Mouse (Mus musculus) MEL (cell line): Measurements from ENCODE around the gene Fam107b.

ENCODE experiments used
- CTCF ChIP-seq, 3 experiments: IDR thresholded peaks in 2 of 3; conservative IDR thresholded peaks in 1 of 3; 2 replicates each; pipeline ENCODE4 v1.5.1; 2011 to 2012; ENCODE audit warnings: low read length in 3 of 3, low read depth in 2 of 3, mild to moderate bottlenecking in 2 of 3, improper control_type of control experiment in 1 of 3, inconsistent platforms in 1 of 3, mixed read lengths in 1 of 3, moderate library complexity in 1 of 3; ENCODE audit not compliant: control insufficient read depth in 1 of 3, insufficient read depth in 1 of 3, poor library complexity in 1 of 3, severe bottlenecking in 1 of 3
- EP300 ChIP-seq, 2 experiments: IDR thresholded peaks; 2 replicates each; pipeline ENCODE4 v1.6.1; 2011; ENCODE audit warnings: improper control_type of control experiment in 2 of 2, low read length in 2 of 2, low read depth in 1 of 2, mild to moderate bottlenecking in 1 of 2
- ZMIZ1 ChIP-seq: IDR thresholded peaks from 2 replicates; pipeline ENCODE4 v1.6.1; 2012; ENCODE audit warnings: low read depth, mild to moderate bottlenecking, inconsistent platforms, low read length, improper control_type of control experiment, moderate library complexity

GRCm38 (mm10) chr2:3765957-3766783, 195.9 kb downstream of the Fam107b start:
- no peak for TF ChIP-seq CTCF (IDR thresholded peaks at IDR 0.05 in 2 of 3, conservative IDR thresholded peaks at IDR 0.05 in 1 of 3; ENCODE audit: control insufficient read depth in 1 of 3, insufficient read depth in 1 of 3, low read depth in 2 of 3, low read length in 3 of 3, poor library complexity in 1 of 3, severe bottlenecking in 1 of 3)
- no peak for TF ChIP-seq EP300 (IDR thresholded peaks at IDR 0.05; ENCODE audit: low read depth in 1 of 2, low read length in 2 of 2)
- TF ChIP-seq ZMIZ1: no peak
